Mouse (Mus musculus): ENCODE data around the gene Cers5. TPM values are rescaled to one million over a fixed set of nuclear protein-coding genes. Genes with fewer than 3 reads are reported as not detected.
"Not testable (repeated sequence)": the region's sequence is repeated elsewhere in the genome, so short reads cannot be mapped to it uniquely, and the experiment has no call there.

Cers5 gene
- polyA plus RNA-seq, 1 experiment from 2014 or later, result 60.8 TPM

GRCm38 (mm10) chr15:99731678-99732077 lies 41.0 kb downstream of the Cers5 start:
- no peak for ATAC-seq (ENCODE audit: insufficient number of reproducible peaks, insufficient read depth, low FRiP score, low read depth)
- H3K4me1 ChIP-seq (ENCODE audit: control insufficient read depth in 2 of 2, insufficient read depth in 2 of 2, low read length in 2 of 2), result peaks cover 0 to under 1% of the 10 kb centered on the region in 2 experiments; a peak in 2 of 4 replicates
- H3K9ac ChIP-seq (ENCODE audit: low read length), result no peak overlapping the region
- H3K4me3 ChIP-seq (ENCODE audit: control insufficient read depth in 1 of 2, insufficient read depth in 1 of 2, low read depth in 1 of 2, low read length in 2 of 2), result no peak overlapping the region
- no peaks in the 10 kb centered on the region for H3K27me3 ChIP-seq (ENCODE audit: control insufficient read depth, insufficient read depth, low read length)
- H3K27ac ChIP-seq (replicated peaks in 1 of 2; ENCODE audit: control insufficient read depth in 1 of 2, insufficient read depth in 1 of 2, low read depth in 2 of 2, low read length in 2 of 2), result no peak overlapping the region
- H3K36me3 ChIP-seq (ENCODE audit: control insufficient read depth, insufficient read depth, low read length), result peaks cover 60% of the 10 kb centered on the region
- 92% methylated on average over 3 of the region's 3 CpGs for whole genome bisulfite sequencing
- no peak overlapping the region for H3K4me2 ChIP-seq (ENCODE audit: low read length)
- H3K9me3 ChIP-seq (ENCODE audit: control insufficient read depth, low read length), result peaks cover 4% of the 10 kb centered on the region

GRCm38 (mm10) chr15:99731167-99731566 lies 41.5 kb downstream of the Cers5 start:
- 88% methylated on average over 2 of the region's 2 CpGs for WGBS
- Histone ChIP-seq H3K4me3 (ENCODE audit: control insufficient read depth in 1 of 2, insufficient read depth in 1 of 2, low read depth in 1 of 2, low read length in 2 of 2) (no peak overlapping the region), H3K27me3 (ENCODE audit: control insufficient read depth, insufficient read depth, low read length) (no peaks in the 10 kb centered on the region), H3K9me3 (ENCODE audit: control insufficient read depth, low read length) (peaks cover 4% of the 10 kb centered on the region), H3K9ac (ENCODE audit: low read length) (no peak overlapping the region), H3K4me2 (ENCODE audit: low read length) (no peak overlapping the region), H3K36me3 (ENCODE audit: control insufficient read depth, insufficient read depth, low read length) (peaks cover 55% of the 10 kb centered on the region), H3K27ac (replicated peaks in 1 of 2; ENCODE audit: control insufficient read depth in 1 of 2, insufficient read depth in 1 of 2, low read depth in 2 of 2, low read length in 2 of 2) (no peak overlapping the region), H3K4me1 (ENCODE audit: control insufficient read depth in 2 of 2, insufficient read depth in 2 of 2, low read length in 2 of 2) (peaks cover 0 to 5% of the 10 kb centered on the region in 2 experiments; a peak in 3 of 4 replicates)
- ATAC-seq (ENCODE audit: insufficient number of reproducible peaks, insufficient read depth, low FRiP score, low read depth), result no peak

- peaks cover 1 to 13% of the 10 kb centered on the region in 2 experiments for H3K4me1 ChIP-seq (ENCODE audit: control insufficient read depth in 2 of 2, insufficient read depth in 2 of 2, low read length in 2 of 2)
- H3K4me3 ChIP-seq (ENCODE audit: control insufficient read depth in 1 of 2, insufficient read depth in 1 of 2, low read depth in 1 of 2, low read length in 2 of 2), result no peak overlapping the region
- H3K9ac ChIP-seq (ENCODE audit: low read length), result no peak overlapping the region
- no peak overlapping the region for H3K4me2 ChIP-seq (ENCODE audit: low read length)
- H3K27me3 ChIP-seq (ENCODE audit: control insufficient read depth, insufficient read depth, low read length), result no peaks in the 10 kb centered on the region
- 97% methylated on average over 3 of the region's 4 CpGs for WGBS
- H3K36me3 ChIP-seq (ENCODE audit: control insufficient read depth, insufficient read depth, low read length), result peaks cover 39% of the 10 kb centered on the region
- ATAC-seq (ENCODE audit: insufficient number of reproducible peaks, insufficient read depth, low FRiP score, low read depth), result no peak
- peaks cover 4% of the 10 kb centered on the region for H3K9me3 ChIP-seq (ENCODE audit: control insufficient read depth, low read length)
- H3K27ac ChIP-seq (replicated peaks in 1 of 2; ENCODE audit: control insufficient read depth in 1 of 2, insufficient read depth in 1 of 2, low read depth in 2 of 2, low read length in 2 of 2), result no peak overlapping the region
These were observed 43.5 kb downstream of the Cers5 start for GRCm38 (mm10) chr15:99729056-99729783.

GRCm38 (mm10) chr15:99728211-99728610 lies 44.5 kb downstream of the Cers5 start:
- H3K4me1 ChIP-seq (ENCODE audit: control insufficient read depth in 2 of 2, insufficient read depth in 2 of 2, low read length in 2 of 2), result peaks cover 11 to 23% of the 10 kb centered on the region in 2 experiments
- no peak overlapping the region for H3K27ac ChIP-seq (replicated peaks in 1 of 2; ENCODE audit: control insufficient read depth in 1 of 2, insufficient read depth in 1 of 2, low read depth in 2 of 2, low read length in 2 of 2)
- H3K9ac ChIP-seq (ENCODE audit: low read length), result no peak overlapping the region
- no peak for ATAC-seq (ENCODE audit: insufficient number of reproducible peaks, insufficient read depth, low FRiP score, low read depth)
- peaks cover 31% of the 10 kb centered on the region for H3K36me3 ChIP-seq (ENCODE audit: control insufficient read depth, insufficient read depth, low read length)
- peaks cover 4% of the 10 kb centered on the region for H3K9me3 ChIP-seq (ENCODE audit: control insufficient read depth, low read length)
- no peak overlapping the region for H3K4me3 ChIP-seq (ENCODE audit: control insufficient read depth in 1 of 2, insufficient read depth in 1 of 2, low read depth in 1 of 2, low read length in 2 of 2)
- H3K27me3 ChIP-seq (ENCODE audit: control insufficient read depth, insufficient read depth, low read length), result no peaks in the 10 kb centered on the region
- 96% methylated on average over 5 of the region's 5 CpGs for WGBS
- no peak overlapping the region for H3K4me2 ChIP-seq (ENCODE audit: low read length)

- Histone ChIP-seq H3K27ac (replicated peaks in 1 of 2; ENCODE audit: control insufficient read depth in 1 of 2, insufficient read depth in 1 of 2, low read depth in 2 of 2, low read length in 2 of 2) (no peak overlapping the region), H3K4me3 (ENCODE audit: control insufficient read depth in 1 of 2, insufficient read depth in 1 of 2, low read depth in 1 of 2, low read length in 2 of 2) (no peak overlapping the region), H3K9me3 (ENCODE audit: control insufficient read depth, low read length) (peaks cover 4% of the 10 kb centered on the region), H3K36me3 (ENCODE audit: control insufficient read depth, insufficient read depth, low read length) (peaks cover 27% of the 10 kb centered on the region), H3K4me2 (ENCODE audit: low read length) (no peak overlapping the region), H3K27me3 (ENCODE audit: control insufficient read depth, insufficient read depth, low read length) (no peaks in the 10 kb centered on the region), H3K4me1 (ENCODE audit: control insufficient read depth in 2 of 2, insufficient read depth in 2 of 2, low read length in 2 of 2) (peaks cover 16 to 30% of the 10 kb centered on the region in 2 experiments), H3K9ac (ENCODE audit: low read length) (no peak overlapping the region)
- no peak for ATAC-seq (ENCODE audit: insufficient number of reproducible peaks, insufficient read depth, low FRiP score, low read depth)
- WGBS, result 92% methylated on average over 12 of the region's 12 CpGs
These were observed 45.2 kb downstream of the Cers5 start for GRCm38 (mm10) chr15:99727525-99727924.

DNA sequence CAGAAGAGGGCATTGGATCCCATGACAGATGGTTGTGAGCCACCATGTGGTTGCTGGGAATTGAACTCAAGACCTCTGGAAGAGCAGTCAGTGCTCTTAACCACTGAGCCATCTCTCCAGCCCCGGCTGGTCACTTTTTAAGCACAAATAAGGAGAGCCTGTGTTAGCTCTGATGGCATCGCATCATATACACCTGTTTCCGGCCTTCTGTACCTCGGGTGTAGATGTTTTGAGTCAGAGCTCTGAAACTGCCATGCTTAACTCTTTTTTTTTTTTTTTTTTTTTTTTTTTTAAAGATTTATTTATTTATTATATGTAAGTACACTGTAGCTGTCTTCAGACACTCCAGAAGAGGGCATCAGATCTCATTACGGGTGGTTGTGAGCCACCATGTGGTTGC lies 45.6 kb downstream of the Cers5 start:
- H3K4me3 ChIP-seq (ENCODE audit: control insufficient read depth in 1 of 2, insufficient read depth in 1 of 2, low read depth in 1 of 2, low read length in 2 of 2); H3K4me2 ChIP-seq (ENCODE audit: low read length); H3K27ac ChIP-seq (replicated peaks in 1 of 2; ENCODE audit: control insufficient read depth in 1 of 2, insufficient read depth in 1 of 2, low read depth in 2 of 2, low read length in 2 of 2); H3K9me3 ChIP-seq (ENCODE audit: control insufficient read depth, low read length); H3K27me3 ChIP-seq (ENCODE audit: control insufficient read depth, insufficient read depth, low read length); H3K9ac ChIP-seq (ENCODE audit: low read length); ATAC-seq (ENCODE audit: insufficient number of reproducible peaks, insufficient read depth, low FRiP score, low read depth): not testable (repeated sequence)
- Histone ChIP-seq H3K4me1 (ENCODE audit: control insufficient read depth in 2 of 2, insufficient read depth in 2 of 2, low read length in 2 of 2) (peaks cover 18 to 34% of the 10 kb centered on the region in 2 experiments), H3K36me3 (ENCODE audit: control insufficient read depth, insufficient read depth, low read length) (peaks cover 27% of the 10 kb centered on the region)
- 90% methylated on average over 4 of the region's 5 CpGs for WGBS

DNA sequence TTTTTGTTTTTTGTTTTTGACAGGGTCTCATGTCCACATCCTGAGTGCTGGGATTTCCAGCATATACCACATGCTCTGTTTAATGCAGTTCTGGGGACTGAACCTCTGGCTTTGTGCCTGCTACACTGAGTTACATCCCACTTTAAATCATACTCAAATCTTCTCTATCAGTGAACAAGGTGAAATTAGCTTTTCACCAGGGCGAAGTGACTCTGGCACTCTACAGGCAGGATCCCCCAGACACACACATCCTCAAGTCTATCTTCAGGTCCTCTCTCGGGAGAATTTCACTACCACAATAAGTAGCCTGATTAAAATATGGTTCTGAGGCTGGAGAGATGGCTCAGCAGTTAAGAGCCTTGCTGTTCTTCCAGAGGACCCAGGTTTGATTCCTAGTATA lies 46.1 kb downstream of the Cers5 start:
- Histone ChIP-seq H3K27me3 (ENCODE audit: control insufficient read depth, insufficient read depth, low read length) (no peaks in the 10 kb centered on the region), H3K9me3 (ENCODE audit: control insufficient read depth, low read length) (peaks cover 4% of the 10 kb centered on the region), H3K4me2 (ENCODE audit: low read length) (peak overlapping the region; percentile 83), H3K27ac (replicated peaks in 1 of 2; ENCODE audit: control insufficient read depth in 1 of 2, insufficient read depth in 1 of 2, low read depth in 2 of 2, low read length in 2 of 2) (0 out of 4 replicates have a peak overlapping the region, but pooled peaks of 1 of the 2 experiments have one; percentile 4), H3K36me3 (ENCODE audit: control insufficient read depth, insufficient read depth, low read length) (peaks cover 28% of the 10 kb centered on the region), H3K4me3 (ENCODE audit: control insufficient read depth in 1 of 2, insufficient read depth in 1 of 2, low read depth in 1 of 2, low read length in 2 of 2) (peak overlapping the region; percentile 60 to 92; a peak in 3 of 4 replicates), H3K4me1 (ENCODE audit: control insufficient read depth in 2 of 2, insufficient read depth in 2 of 2, low read length in 2 of 2) (peaks cover 19 to 37% of the 10 kb centered on the region in 2 experiments), H3K9ac (ENCODE audit: low read length) (peak overlapping the region; percentile 98)
- WGBS, result 60% methylated on average over 2 of the region's 2 CpGs
- no peak for ATAC-seq (ENCODE audit: insufficient number of reproducible peaks, insufficient read depth, low FRiP score, low read depth)
